ENCODE assay signal across 8 mouse cellular contexts in genomic region chr3:151891760-151892253, GRCm38 (mm10). TPM values are rescaled to one million over a fixed set of nuclear protein-coding genes. Genes with fewer than 3 reads are reported as not detected.
DNase-seq lines count a peak whose midpoint lies in the region; ATAC-seq and TF ChIP-seq lines count a peak whose summit lies in the region.

No protein-coding gene starts in this region.

- H3K4me2 ChIP-seq in forebrain, embryonic 16.5 days (ENCODE audit: low read length), result no peak overlapping the region
- H3K4me2 ChIP-seq in lung, embryonic 16.5 days (ENCODE audit: low read depth, low read length), result no peak overlapping the region

- no peaks in the 10 kb centered on the region for H3K27me3 ChIP-seq in forebrain, embryonic 16.5 days (replicated peaks; ENCODE audit: control insufficient read depth, insufficient read depth, low read length)
- no peaks in the 10 kb centered on the region for H3K27me3 ChIP-seq in lung, embryonic 16.5 days (ENCODE audit: control insufficient read depth, insufficient read depth, low read depth, low read length)
- H3K27me3 ChIP-seq in thymus, adult 2 months (ENCODE audit: control insufficient read depth, insufficient read depth, low read length), result no peaks in the 10 kb centered on the region

- TF ChIP-seq CTCF in thymus, adult 2 months (IDR thresholded peaks at IDR 0.05; ENCODE audit: borderline replicate concordance, control insufficient read depth, extremely low read depth, insufficient read depth, low read length, poor library complexity), result no peak

- no peak overlapping the region for H3K27ac ChIP-seq in forebrain, embryonic 16.5 days (ENCODE audit: low read length)
- peak overlapping the region; percentile 89 for H3K27ac ChIP-seq in lung, embryonic 16.5 days (ENCODE audit: low read length)
- no peak overlapping the region for H3K27ac ChIP-seq in thymus, adult 2 months (ENCODE audit: control insufficient read depth, insufficient read depth, low read length)

- H3K4me3 ChIP-seq in forebrain, embryonic 16.5 days (replicated peaks; ENCODE audit: low read length), result no peak overlapping the region
- no peak overlapping the region for H3K4me3 ChIP-seq in lung, embryonic 16.5 days (ENCODE audit: low read length)
- no peak overlapping the region for H3K4me3 ChIP-seq in thymus, adult 2 months (ENCODE audit: control insufficient read depth, insufficient read depth, low read length)

- no peaks in the 10 kb centered on the region for H3K36me3 ChIP-seq in forebrain, embryonic 16.5 days (ENCODE audit: control insufficient read depth, insufficient read depth)
- H3K36me3 ChIP-seq in lung, embryonic 16.5 days (ENCODE audit: control insufficient read depth, insufficient read depth, low read length), result no peaks in the 10 kb centered on the region
- no peaks in the 10 kb centered on the region for H3K36me3 ChIP-seq in thymus, adult 2 months (ENCODE audit: control insufficient read depth, insufficient read depth, low read length)

- H3K9ac ChIP-seq in forebrain, embryonic 16.5 days (replicated peaks; ENCODE audit: low read depth, low read length), result no peak overlapping the region
- no peak overlapping the region for H3K9ac ChIP-seq in lung, embryonic 16.5 days (ENCODE audit: low read length)

- no peaks in the 10 kb centered on the region for H3K9me3 ChIP-seq in forebrain, embryonic 16.5 days (ENCODE audit: control insufficient read depth, low read length)
- no peaks in the 10 kb centered on the region for H3K9me3 ChIP-seq in lung, embryonic 16.5 days (ENCODE audit: control insufficient read depth, low read length)

- WGBS in forebrain, embryonic 16.5 days, result 13% methylated on average over 6 of the region's 6 CpGs
- 11% methylated on average over 6 of the region's 6 CpGs for WGBS in lung, embryonic 16.5 days
- WGBS in thymus, adult 2 months, result 46% methylated on average over 6 of the region's 6 CpGs

- no peak for TF ChIP-seq POLR2A in thymus, adult 2 months (IDR thresholded peaks at IDR 0.05; ENCODE audit: control insufficient read depth, extremely low read depth, insufficient read depth, low read length, poor library complexity)

- peaks cover 11% of the 10 kb centered on the region for H3K4me1 ChIP-seq in forebrain, embryonic 16.5 days (replicated peaks; ENCODE audit: control insufficient read depth, insufficient read depth, low read length)
- H3K4me1 ChIP-seq in lung, embryonic 16.5 days (replicated peaks; ENCODE audit: control insufficient read depth, insufficient read depth, low read length), result peaks cover 18% of the 10 kb centered on the region
- H3K4me1 ChIP-seq in thymus, adult 2 months (replicated peaks; ENCODE audit: control insufficient read depth, insufficient read depth, low read length), result no peaks in the 10 kb centered on the region

- ATAC-seq in forebrain, embryonic 16.5 days, result peak; percentile 70
- ATAC-seq in lung, embryonic 16.5 days (ENCODE audit: low read depth), result peak; percentile 85

- intact Hi-C loops in heart, postnatal 10 days (cut with DNase I), result loop anchor here (5.0 kb wide), 1 partner anchor 175 kb away; no protein-coding TSS in a partner anchor

- peak; percentile 59 for DNase-seq in layer of hippocampus, adult 11-12 months (ENCODE audit: low spot score)
- no peak for DNase-seq in layer of hippocampus, adult 9-10 months (ENCODE audit: low spot score)
- peak; percentile 72 to 77 for DNase-seq in heart, postnatal 10 days
- DNase-seq in kidney, postnatal 4 days, result peak; percentile 77 to 82
- DNase-seq in right cerebral cortex, adult 2 months (ENCODE audit: low spot score in 2 of 2), result peak; percentile 18 to 46
- DNase-seq in thymus, adult 2 months, result no peak

RNA-seq across cellular contexts. Expression of gene Ptgfr, which starts 54.4 kb away (rescaled TPM):
- 1.3 and 1.6 TPM in 2 replicates for polyA plus RNA-seq in forebrain, embryonic 16.5 days (2015; fragmentation: Nextera tagmentation; extraction: Ambion mirVana)
- 1 to 10 TPM in 1 of 2 experiments, under 1 TPM in 1; 0.92 to 1.6 TPM for total RNA-seq in heart, postnatal 10 days (2021)
- polyA plus RNA-seq in lung, embryonic 16.5 days (2015; fragmentation: Nextera tagmentation; extraction: Ambion mirVana), result 0.75 TPM in 2 replicates
- polyA plus RNA-seq in thymus, adult 2 months (2012; rRNA removed), result 0.34 and 0.65 TPM in 2 replicates

Comparison
In these comparisons a context has a peak if more than half of its experiments do, and no peak if none do; other contexts are left out.
1. DNase-seq: peak in layer of hippocampus, adult 11-12 months (single experiment), heart, postnatal 10 days (2 of 2), kidney, postnatal 4 days (2 of 2) and right cerebral cortex, adult 2 months (2 of 2); none in layer of hippocampus, adult 9-10 months (single experiment) and thymus, adult 2 months (single experiment).